Mouse (Mus musculus) kidney, embryonic 14.5 days (tissue): ENCODE results near the gene Rbpms2. TPM values are rescaled to one million over a fixed set of nuclear protein-coding genes. Genes with fewer than 3 reads are reported as not detected.
A peak's percentile ranks its signal among the peaks of the same experiment; 100 is the strongest.

Experiments
- ATAC-seq: fragments of 200-750 bp; cut with Nextera tagmentation; 2 replicates; pipeline ENCODE4 v1.8.0; 2017; ENCODE audit warnings: moderate number of reproducible peaks, mild to moderate bottlenecking, moderate TSS enrichment, moderate library complexity; ENCODE audit not compliant: low FRiP score, low TSS enrichment
- H3K27ac ChIP-seq: fragments of 300-500 bp; sonication (generic); 2 replicates; pipeline ENCODE4 v1.5.1; 2014; ENCODE audit warnings: low read depth, mild to moderate bottlenecking, low read length, moderate library complexity, mixed read lengths
- H3K27me3 ChIP-seq: fragments of 300-500 bp; sonication (generic); 2 replicates; pipeline ENCODE4 v1.6.1; 2014; ENCODE audit warnings: mild to moderate bottlenecking, low read length; ENCODE audit not compliant: control insufficient read depth, insufficient read depth
- H3K36me3 ChIP-seq: fragments of 300-500 bp; sonication (generic); 2 replicates; pipeline ENCODE4 v1.6.1; 2014; ENCODE audit warnings: low read length, mixed read lengths; ENCODE audit not compliant: control insufficient read depth, insufficient read depth
- H3K4me1 ChIP-seq: fragments of 300-500 bp; sonication (generic); 2 replicates; pipeline ENCODE4 v1.6.1; 2014; ENCODE audit warnings: low read length, mixed read lengths; ENCODE audit not compliant: control insufficient read depth, insufficient read depth
- H3K4me2 ChIP-seq: fragments of 300-500 bp; sonication (generic); replicated peaks from 2 replicates; pipeline ENCODE4 v1.6.1; 2014; ENCODE audit warnings: low read depth, mild to moderate bottlenecking, low read length
- H3K4me3 ChIP-seq: fragments of 300-500 bp; sonication (generic); 2 replicates; pipeline ENCODE4 v1.5.1; 2014; ENCODE audit warnings: mild to moderate bottlenecking, low read length
- H3K9ac ChIP-seq: fragments of 300-500 bp; sonication (generic); 2 replicates; pipeline ENCODE4 v1.6.1; 2014; ENCODE audit warnings: low read depth, mild to moderate bottlenecking, low read length, moderate library complexity
- H3K9me3 ChIP-seq: fragments of 300-500 bp; sonication (generic); 2 replicates; pipeline ENCODE4 v1.6.1; 2016; ENCODE audit warnings: low read length; ENCODE audit not compliant: control insufficient read depth
- WGBS: fragments of 180-500 bp; shearing (Covaris S2); extraction: QIAGEN DNeasy Blood & Tissue Kit; methylation state at CpG from one replicate; pipeline ENCODE4 v1.1.7; 2014; 5-methylcytosine and 5-hydroxymethylcytosine counted together
- polyA plus RNA-seq: library from polyadenylated mRNA; unstranded; fragments of >200 nt; fragmentation: Nextera tagmentation; extraction: Ambion mirVana; gene quantifications from 2 replicates; pipeline ENCODE4 v1.2.1, GENCODE M21; 2014

The Rbpms2 gene
- polyA plus RNA-seq, 1 experiment from 2014 or later = 29.1 TPM

- Histone ChIP-seq H3K4me2 (no peak overlapping the region), H3K27me3 (no peaks in the 10 kb centered on the region), H3K9me3 (no peaks in the 10 kb centered on the region), H3K9ac (no peak overlapping the region), H3K36me3 (no peaks in the 10 kb centered on the region), H3K4me3 (no peak overlapping the region), H3K4me1 (0 out of 2 replicates have a peak, but pooled peaks cover 4% of the 10 kb centered on the region), H3K27ac (no peak overlapping the region)
- no peak for ATAC-seq
- WGBS = 33% methylated on average over 2 of the region's 2 CpGs
Measured at GRCm38 (mm10) chr9:65607120-65607519, 22.3 kb upstream of the Rbpms2 start.

- Histone ChIP-seq H3K9me3 (no peaks in the 10 kb centered on the region), H3K27ac (no peak overlapping the region), H3K4me1 (0 out of 2 replicates have a peak, but pooled peaks cover under 1% of the 10 kb centered on the region), H3K4me3 (no peak overlapping the region), H3K9ac (no peak overlapping the region), H3K4me2 (no peak overlapping the region), H3K36me3 (no peaks in the 10 kb centered on the region), H3K27me3 (no peaks in the 10 kb centered on the region)
- no peak for ATAC-seq
- WGBS = 80% methylated on average over 5 of the region's 5 CpGs
Measured at GRCm38 (mm10) chr9:65611969-65612486, 17.4 kb upstream of the Rbpms2 start.

DNA sequence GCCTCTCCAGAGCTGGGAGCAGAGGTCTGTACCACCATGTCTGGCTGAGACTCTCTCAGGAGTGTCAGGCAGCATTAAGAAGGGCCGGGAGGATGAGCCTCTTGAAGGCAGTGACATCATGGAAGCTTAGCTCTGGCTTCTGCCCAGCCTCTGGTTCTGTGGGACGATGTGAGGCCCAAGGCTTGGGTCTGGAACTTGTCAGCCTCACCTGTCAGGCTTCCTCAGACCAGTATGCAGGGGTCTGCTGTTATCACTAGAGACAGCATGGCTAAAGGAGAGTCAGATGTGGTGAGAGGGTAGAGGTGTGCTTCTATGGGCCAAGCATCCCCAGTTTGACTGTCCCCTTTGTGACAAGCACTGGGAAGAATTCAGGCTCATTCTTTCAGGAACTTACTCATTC is 16.4 kb upstream of the Rbpms2 start:
- Histone ChIP-seq H3K9me3 (no peaks in the 10 kb centered on the region), H3K27me3 (no peaks in the 10 kb centered on the region), H3K36me3 (no peaks in the 10 kb centered on the region), H3K4me1 (no peaks in the 10 kb centered on the region), H3K27ac (no peak overlapping the region), H3K9ac (no peak overlapping the region), H3K4me2 (no peak overlapping the region), H3K4me3 (no peak overlapping the region)
- ATAC-seq = no peak
- WGBS = 71% methylated on average over 2 of the region's 2 CpGs

- WGBS = 64% methylated on average over 3 of the region's 3 CpGs
- H3K4me1 ChIP-seq = no peaks in the 10 kb centered on the region
- no peak overlapping the region for H3K27ac ChIP-seq
- H3K4me3 ChIP-seq = no peak overlapping the region
- no peaks in the 10 kb centered on the region for H3K27me3 ChIP-seq
- no peak overlapping the region for H3K9ac ChIP-seq
- H3K36me3 ChIP-seq = no peaks in the 10 kb centered on the region
- no peaks in the 10 kb centered on the region for H3K9me3 ChIP-seq
- H3K4me2 ChIP-seq = no peak overlapping the region
- ATAC-seq = no peak
Measured at GRCm38 (mm10) chr9:65619311-65619710, 10.1 kb upstream of the Rbpms2 start.

DNA sequence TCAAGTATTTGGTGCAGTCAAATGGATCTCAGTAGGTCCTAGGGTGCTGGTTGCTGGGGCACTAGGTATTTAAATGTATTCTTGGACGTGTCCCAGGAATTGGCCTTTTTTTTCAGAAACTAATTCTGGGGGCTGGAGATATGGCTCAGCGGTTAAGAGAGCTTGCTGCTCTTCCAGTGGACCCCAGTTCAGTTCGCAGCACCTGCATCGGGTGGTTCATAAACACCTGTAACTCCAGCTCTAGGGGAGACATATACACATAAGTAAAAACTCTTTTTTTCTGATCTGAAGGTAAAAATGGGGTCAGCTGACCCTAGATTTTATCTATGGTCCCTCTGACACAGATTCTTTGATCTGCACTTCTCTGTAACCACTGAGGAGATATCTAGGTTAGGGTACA is 8.3 kb upstream of the Rbpms2 start:
- 90% methylated on average over 4 of the region's 4 CpGs for WGBS
- no peaks in the 10 kb centered on the region for H3K27me3 ChIP-seq
- no peak overlapping the region for H3K9ac ChIP-seq
- no peaks in the 10 kb centered on the region for H3K36me3 ChIP-seq
- H3K4me1 ChIP-seq = no peaks in the 10 kb centered on the region
- no peak overlapping the region for H3K27ac ChIP-seq
- no peak overlapping the region for H3K4me2 ChIP-seq
- no peaks in the 10 kb centered on the region for H3K9me3 ChIP-seq
- no peak overlapping the region for H3K4me3 ChIP-seq
- ATAC-seq = no peak

DNA sequence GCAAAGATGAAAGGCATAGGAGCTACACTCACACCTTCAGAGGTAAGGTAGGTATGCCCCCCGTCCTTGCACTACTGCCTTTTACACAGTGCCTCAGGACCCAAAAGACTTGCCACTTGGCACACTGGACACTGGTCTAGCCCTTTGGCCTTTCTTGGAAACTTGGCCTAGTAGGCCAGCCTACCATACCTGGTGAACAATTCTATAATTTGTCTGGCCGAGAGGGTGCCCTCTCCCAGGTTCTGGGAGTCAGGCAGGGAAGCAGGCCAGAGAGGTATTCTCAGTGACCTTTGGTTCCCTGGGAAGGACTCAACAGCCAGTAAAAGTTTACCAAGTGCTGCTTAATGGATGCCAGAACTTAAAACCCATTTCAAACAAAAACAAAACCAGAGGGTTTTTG is 7.8 kb upstream of the Rbpms2 start:
- WGBS = 84% methylated on average over 2 of the region's 2 CpGs
- no peaks in the 10 kb centered on the region for H3K27me3 ChIP-seq
- H3K27ac ChIP-seq = no peak overlapping the region
- no peaks in the 10 kb centered on the region for H3K36me3 ChIP-seq
- ATAC-seq = no peak
- H3K9ac ChIP-seq = no peak overlapping the region
- H3K4me2 ChIP-seq = no peak overlapping the region
- no peak overlapping the region for H3K4me3 ChIP-seq
- no peaks in the 10 kb centered on the region for H3K9me3 ChIP-seq
- H3K4me1 ChIP-seq = no peaks in the 10 kb centered on the region

DNA sequence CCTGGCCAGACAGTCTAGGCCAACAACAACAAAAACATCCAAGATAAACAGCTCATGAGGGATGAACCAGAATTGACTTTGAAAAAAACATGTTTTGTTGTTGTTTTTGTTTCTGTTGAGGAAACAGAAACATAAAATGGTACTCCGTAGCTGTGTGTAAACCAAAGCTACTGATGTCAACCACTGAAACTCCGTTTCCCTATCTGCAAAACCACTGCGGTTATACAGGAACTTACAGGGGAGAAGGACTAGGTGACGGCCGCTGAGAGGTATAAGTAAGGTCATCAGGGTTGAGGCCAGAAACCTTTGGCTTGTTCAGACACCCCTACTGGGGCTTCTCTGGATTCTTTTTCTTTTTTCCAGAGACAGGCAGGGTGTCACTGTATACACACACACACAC is 6.6 kb upstream of the Rbpms2 start:
- no peak overlapping the region for H3K4me3 ChIP-seq
- no peak overlapping the region for H3K4me2 ChIP-seq
- H3K36me3 ChIP-seq = no peaks in the 10 kb centered on the region
- H3K9ac ChIP-seq = no peak overlapping the region
- no peaks in the 10 kb centered on the region for H3K9me3 ChIP-seq
- no peak for ATAC-seq
- no peaks in the 10 kb centered on the region for H3K4me1 ChIP-seq
- H3K27ac ChIP-seq = no peak overlapping the region
- WGBS = 74% methylated on average over 5 of the region's 5 CpGs
- peaks cover under 1% of the 10 kb centered on the region; the same call in 1 of the 2 replicates for H3K27me3 ChIP-seq

DNA sequence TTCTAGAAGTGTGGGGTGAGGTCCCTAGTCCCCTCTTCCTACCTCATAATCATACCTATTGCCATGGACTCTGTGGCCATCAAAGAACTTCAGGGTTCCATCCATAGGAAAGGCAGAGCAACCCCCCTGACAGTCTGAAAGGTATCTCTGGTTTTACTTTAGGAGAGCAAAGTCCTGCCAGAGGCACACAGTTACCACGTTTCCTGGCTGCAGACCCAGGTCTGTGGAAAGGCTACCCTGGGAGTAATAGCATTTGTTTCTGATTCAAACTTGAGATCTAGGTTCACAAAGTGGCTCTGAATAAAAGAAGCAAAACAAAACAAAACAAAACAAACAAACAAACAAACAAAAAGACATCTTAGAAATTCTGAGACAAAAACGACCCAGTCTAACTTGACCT is 5.2 kb upstream of the Rbpms2 start:
- H3K9me3 ChIP-seq = no peaks in the 10 kb centered on the region
- no peaks in the 10 kb centered on the region for H3K36me3 ChIP-seq
- H3K9ac ChIP-seq = no peak overlapping the region
- H3K4me1 ChIP-seq = 0 out of 2 replicates have a peak, but pooled peaks cover 4% of the 10 kb centered on the region
- H3K27ac ChIP-seq = no peak overlapping the region
- WGBS = 75% methylated on average over 2 of the region's 2 CpGs
- ATAC-seq = no peak
- H3K27me3 ChIP-seq = peaks cover 12% of the 10 kb centered on the region
- H3K4me2 ChIP-seq = no peak overlapping the region
- no peak overlapping the region for H3K4me3 ChIP-seq

DNA sequence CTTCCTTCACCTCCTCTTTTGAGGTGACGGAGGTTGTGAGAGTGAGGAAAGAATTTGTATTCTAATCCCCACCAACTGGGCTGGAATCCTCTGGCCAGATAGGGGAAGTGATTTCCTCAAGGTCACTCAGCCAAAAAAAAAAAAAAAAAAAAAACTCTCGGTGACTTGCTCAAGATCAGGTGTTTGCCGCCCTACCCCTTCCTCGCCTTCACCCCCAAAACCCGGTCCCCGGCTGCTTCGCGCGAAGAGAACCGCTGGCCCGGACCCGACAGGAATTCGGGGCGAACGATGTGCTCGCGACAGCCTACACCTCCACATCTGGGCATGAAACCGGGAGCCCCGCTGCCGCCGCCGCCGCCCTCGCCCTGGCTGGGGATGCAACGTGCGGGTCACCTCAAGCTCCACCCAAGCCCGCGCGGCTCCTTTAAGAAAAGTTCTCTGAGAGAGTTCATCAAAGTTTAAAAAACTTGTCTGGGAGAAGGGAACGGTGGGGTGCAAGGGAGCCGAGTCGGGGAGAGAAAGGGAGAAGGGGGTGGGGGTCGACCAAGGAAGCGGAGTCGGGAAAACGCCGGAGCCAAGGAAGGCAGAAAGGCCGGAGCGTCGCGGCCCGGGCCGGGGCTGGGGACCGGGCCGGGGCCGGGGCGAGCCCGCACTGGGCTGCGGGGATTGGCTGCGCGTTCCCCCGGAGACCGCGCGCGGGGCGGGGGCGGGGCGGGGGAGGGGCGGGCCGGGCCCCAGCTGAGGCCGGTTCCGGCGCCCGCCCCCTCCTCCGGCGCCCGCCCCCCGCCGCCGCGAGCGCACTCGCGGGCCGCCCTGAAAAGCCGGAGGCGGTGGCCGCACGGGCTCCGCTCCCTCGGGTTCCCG is 551 bp downstream of the Rbpms2 start:
- H3K27ac ChIP-seq = peak overlapping the region; percentile 55; the same call in 1 of the 2 replicates
- under 1% methylated on average over 69 of the region's 83 CpGs for WGBS
- H3K36me3 ChIP-seq = no peaks in the 10 kb centered on the region
- H3K4me3 ChIP-seq = peak overlapping the region; percentile 77
- H3K27me3 ChIP-seq = peaks cover 12% of the 10 kb centered on the region
- H3K9ac ChIP-seq = peak overlapping the region; percentile 83
- H3K4me2 ChIP-seq = peak overlapping the region; percentile 98
- H3K9me3 ChIP-seq = no peaks in the 10 kb centered on the region
- H3K4me1 ChIP-seq = peaks cover 14% of the 10 kb centered on the region; the same call in 1 of the 2 replicates
- peak; percentile 91 for ATAC-seq
